Mouse (Mus musculus) myocyte (in vitro differentiated cells): ENCODE measurements around the gene Eif4a1.

Experiments
- CEBPB ChIP-seq: IDR thresholded peaks from 2 replicates; pipeline ENCODE4 v1.6.1; 2011; ENCODE audit warnings: mild to moderate bottlenecking, moderate library complexity; ENCODE audit not compliant: poor library complexity, insufficient read depth, severe bottlenecking
- E2F4 ChIP-seq: IDR thresholded peaks from one replicate; pipeline ENCODE4 v1.6.1; 2011; ENCODE audit warnings: mild to moderate bottlenecking, control low read depth, moderate library complexity; ENCODE audit not compliant: insufficient read depth
- MYOD1 ChIP-seq, 3 experiments: IDR thresholded peaks; one replicate each; pipeline ENCODE4 v1.6.1; 2011; ENCODE audit warnings: control low read depth in 2 of 3, low read depth in 2 of 3, mild to moderate bottlenecking in 2 of 3, moderate library complexity in 1 of 3; ENCODE audit not compliant: insufficient read length in 2 of 3, control insufficient read depth in 1 of 3
- POLR2A ChIP-seq: IDR thresholded peaks from one replicate; pipeline ENCODE4 v1.6.1; 2011; ENCODE audit warnings: low read depth, mild to moderate bottlenecking, control low read depth, moderate library complexity; ENCODE audit not compliant: insufficient read length
- TCF12 ChIP-seq: IDR thresholded peaks from one replicate; pipeline ENCODE4 v1.6.1; 2011; ENCODE audit warnings: mild to moderate bottlenecking, control low read depth; ENCODE audit not compliant: poor library complexity, insufficient read depth, severe bottlenecking

- TF ChIP-seq POLR2A: no peak
- no peak for TF ChIP-seq CEBPB
- TF ChIP-seq TCF12: no peak
- TF ChIP-seq MYOD1 (IDR thresholded peaks at IDR 0.05; ENCODE audit: control insufficient read depth in 1 of 3, insufficient read length in 2 of 3, low read depth in 2 of 3): no peak
- TF ChIP-seq E2F4: no peak
These were observed 12.7 kb upstream of the Eif4a1 start for GRCm38 (mm10) chr11:69684936-69685335.
